Mouse (Mus musculus): Measurements from ENCODE around the gene Camta2.
A peak's percentile ranks its signal among the peaks of the same experiment; 100 is the strongest.

Gene Camta2

DNA sequence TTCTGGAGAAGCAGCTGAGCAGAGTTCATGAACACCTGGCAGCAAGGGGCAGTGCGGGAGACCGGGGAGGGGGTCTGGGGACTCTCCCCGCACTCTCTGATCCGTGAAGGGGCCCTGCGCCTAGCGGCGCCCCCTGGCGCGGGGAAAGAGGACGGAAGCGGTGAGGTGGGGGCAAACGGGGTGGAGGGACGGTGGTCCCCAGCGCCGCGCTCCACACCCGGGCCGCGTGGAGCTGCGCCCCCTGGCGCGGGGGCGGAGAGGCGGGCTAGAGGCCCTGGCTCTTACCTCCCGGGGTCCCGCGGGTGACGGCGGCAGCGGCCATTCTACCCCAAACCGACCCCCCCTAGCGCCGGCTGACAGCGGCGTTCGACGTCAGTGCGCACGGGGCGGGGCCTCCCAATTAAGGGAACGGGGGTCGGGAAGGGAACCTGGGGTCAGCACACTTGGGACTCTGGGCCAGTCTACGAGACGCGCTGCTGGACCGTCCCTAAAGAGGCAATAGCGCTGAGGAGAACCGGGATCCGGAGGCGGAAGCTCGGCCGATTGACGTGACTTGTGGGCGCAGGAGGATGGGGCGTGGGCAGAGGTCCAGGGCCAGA lies at the start of gene Camta2:
TSS of gene Camta2 (minus strand) at position 505 of the 599 bp plus-strand sequence.
- DNase-seq = peak; percentile 86

DNA sequence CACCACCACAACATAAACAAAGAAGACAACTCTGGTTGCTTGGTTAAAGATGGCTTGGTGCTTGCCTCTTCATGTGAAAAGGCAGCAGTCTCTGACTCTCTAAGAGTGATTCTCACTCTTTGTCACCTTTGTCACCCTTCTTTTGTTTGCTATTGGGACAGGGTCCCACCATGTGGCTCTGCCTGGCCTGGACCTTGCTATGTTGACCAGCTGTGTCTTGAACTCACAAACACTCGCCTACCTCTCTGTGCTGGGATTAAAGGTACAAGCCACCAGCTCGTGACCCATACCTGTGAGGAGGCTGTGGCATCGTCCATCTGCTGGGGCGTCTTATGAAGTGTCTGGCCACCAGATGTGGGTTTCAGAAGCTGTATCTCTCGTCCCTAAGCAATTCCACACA lies 45.4 kb upstream of the Camta2 start:
- no peak for DNase-seq

- peak; percentile 48 for DNase-seq
Measured at GRCm38 (mm10) chr11:70731178-70731577, 43.3 kb upstream of the Camta2 start.

- DNase-seq = no peak
Measured at GRCm38 (mm10) chr11:70730427-70731038, 42.6 kb upstream of the Camta2 start.

DNA sequence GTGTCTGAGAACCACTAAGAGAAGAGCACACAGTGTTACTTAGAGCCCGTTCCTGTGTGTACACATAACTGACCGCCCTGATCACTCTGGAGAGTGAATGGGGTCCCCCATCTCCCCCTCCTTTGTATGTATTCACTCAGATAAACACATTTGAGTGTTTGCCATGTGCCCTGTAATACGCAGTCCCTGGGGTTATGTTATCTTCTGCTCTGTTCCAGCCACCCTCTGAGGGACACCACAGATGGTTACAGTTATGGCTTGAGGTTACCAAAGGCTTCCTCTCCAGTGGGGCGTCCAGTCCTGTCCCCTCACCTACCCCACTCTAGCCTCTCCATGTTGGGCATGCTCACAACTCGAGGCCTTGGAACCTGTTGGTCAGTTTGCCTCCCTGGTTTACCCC lies 39.5 kb upstream of the Camta2 start:
- no peak for DNase-seq

DNA sequence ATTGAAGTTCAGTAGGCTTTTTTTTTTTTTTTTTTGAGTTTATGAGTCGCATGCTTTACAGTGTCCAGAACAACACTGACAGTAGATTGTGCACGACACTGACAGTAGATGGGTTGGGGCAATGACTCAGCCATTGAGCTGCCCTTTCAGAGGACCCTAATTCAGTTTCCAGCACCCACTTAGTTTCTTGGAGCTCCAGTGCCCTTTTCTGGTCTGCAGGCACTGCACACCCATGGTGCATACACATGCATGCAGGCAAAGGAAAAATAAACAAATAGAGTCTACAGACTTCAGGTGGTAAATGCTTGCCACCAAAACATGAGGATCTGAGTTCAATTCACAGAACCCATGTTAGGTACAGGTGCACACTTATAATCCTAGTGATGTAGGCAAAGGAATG lies 38.7 kb upstream of the Camta2 start:
- no peak for DNase-seq

GRCm38 (mm10) chr11:70724706-70725105 lies 36.8 kb upstream of the Camta2 start:
- no peak for DNase-seq

DNA sequence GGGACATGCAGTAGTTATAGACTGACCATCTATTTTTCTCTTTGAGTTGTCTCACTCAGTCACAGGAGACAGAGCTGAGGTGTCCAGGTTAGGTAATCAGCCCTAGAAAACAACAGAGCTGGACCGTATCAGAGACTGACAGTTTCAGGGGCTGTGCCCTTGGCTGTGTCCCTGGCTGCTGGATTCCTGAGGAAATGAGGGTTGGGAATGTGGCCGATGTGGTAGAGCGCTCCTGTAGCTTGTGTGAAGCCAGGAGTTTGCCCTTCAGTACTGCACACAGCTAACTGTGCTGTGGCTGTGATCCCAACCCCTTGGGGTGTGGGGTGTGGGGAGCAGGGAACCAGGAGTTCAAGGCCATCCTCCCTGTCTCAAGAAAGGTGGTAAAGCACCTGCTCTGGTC lies 33.2 kb upstream of the Camta2 start:
- DNase-seq = no peak

- peak; percentile 48 for DNase-seq
Measured at GRCm38 (mm10) chr11:70720567-70720966, 32.7 kb upstream of the Camta2 start.

GRCm38 (mm10) chr11:70718481-70718880 lies 30.6 kb upstream of the Camta2 start:
- DNase-seq = no peak

GRCm38 (mm10) chr11:70715832-70716231 lies 27.9 kb upstream of the Camta2 start:
- no peak for DNase-seq

GRCm38 (mm10) chr11:70713222-70713621 lies 25.3 kb upstream of the Camta2 start:
- no peak for DNase-seq

DNA sequence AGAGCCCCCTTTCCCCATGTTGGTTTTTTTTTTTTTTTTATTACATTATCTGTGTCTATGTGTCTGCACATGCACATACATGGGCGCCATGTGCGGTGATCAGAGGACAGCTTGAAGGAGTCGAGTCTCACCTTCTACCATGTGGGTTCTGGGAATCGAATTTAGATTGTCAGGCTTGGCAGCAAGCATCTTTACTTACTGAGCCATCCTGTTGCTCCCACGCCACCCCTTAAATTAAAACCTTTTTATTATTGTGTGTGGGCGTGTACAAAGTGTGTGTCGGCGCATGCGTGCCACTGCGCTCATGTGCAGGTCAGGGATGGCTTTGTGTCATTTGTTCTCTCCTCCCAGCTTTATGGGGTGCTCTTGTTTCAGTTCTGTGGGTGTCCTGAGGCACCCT lies 23.1 kb upstream of the Camta2 start:
- peak; percentile 84 for DNase-seq

- no peak for DNase-seq
Measured at GRCm38 (mm10) chr11:70706127-70706526, 18.2 kb upstream of the Camta2 start.

DNA sequence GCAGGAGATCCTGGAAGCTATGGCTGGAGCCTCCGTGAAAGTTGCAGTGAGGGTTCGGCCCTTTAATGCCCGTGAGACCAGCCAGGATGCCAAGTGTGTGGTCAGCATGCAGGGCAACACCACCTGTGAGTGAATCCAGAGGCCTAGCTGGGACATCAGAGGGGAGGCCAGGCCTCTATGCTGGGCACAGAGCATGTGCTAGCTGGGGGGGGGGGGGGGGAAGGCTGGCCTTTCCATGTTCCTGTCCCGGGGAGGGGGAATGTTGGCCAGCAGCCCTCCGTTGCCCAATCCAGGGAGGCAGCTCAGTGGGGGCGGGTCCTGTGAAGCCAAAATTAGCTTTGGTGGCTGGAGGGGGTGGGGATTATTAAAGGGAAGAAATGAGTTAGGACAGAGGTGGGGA lies 14.9 kb upstream of the Camta2 start:
- no peak for DNase-seq

DNA sequence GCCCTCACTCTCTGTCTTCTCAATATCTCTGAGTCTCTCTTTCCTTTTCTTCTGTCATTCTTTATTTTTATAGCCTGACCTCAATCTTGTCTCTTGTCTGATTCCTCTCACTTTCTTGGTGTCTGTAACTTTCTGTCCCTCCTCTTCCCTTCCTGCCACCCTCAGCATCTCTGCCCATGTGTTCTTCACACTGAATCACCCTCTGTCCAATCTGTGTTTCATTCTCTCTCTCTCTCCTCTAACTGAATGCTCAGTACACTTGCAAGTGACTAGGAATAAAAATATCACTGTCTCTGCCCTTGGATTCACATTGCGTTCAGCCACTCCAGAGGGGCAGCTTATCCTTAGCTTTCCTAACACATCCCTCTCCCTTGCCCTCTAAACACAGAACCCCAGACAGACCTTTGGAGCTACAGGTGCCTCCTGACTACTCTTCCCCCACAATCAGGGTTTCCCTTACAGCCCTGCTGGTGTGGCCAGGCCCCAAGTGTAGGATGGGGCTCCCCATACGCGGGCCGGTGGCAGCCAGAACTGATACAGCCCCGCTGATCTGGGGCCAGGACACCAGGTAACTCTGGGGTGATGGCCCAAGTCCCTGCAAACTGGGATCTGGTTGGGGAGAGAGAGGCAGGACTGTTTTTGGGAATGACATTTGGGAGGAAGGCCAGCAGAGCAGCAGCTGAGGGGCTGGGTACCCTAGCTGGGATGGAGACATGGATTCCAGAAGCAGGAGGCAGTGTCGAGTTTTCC lies 14.3 kb upstream of the Camta2 start:
- no peak for DNase-seq

- DNase-seq = no peak
Measured at GRCm38 (mm10) chr11:70701221-70701955, 13.5 kb upstream of the Camta2 start.

- peak; percentile 59 for DNase-seq
Measured at GRCm38 (mm10) chr11:70700613-70701012, 12.7 kb upstream of the Camta2 start.

DNA sequence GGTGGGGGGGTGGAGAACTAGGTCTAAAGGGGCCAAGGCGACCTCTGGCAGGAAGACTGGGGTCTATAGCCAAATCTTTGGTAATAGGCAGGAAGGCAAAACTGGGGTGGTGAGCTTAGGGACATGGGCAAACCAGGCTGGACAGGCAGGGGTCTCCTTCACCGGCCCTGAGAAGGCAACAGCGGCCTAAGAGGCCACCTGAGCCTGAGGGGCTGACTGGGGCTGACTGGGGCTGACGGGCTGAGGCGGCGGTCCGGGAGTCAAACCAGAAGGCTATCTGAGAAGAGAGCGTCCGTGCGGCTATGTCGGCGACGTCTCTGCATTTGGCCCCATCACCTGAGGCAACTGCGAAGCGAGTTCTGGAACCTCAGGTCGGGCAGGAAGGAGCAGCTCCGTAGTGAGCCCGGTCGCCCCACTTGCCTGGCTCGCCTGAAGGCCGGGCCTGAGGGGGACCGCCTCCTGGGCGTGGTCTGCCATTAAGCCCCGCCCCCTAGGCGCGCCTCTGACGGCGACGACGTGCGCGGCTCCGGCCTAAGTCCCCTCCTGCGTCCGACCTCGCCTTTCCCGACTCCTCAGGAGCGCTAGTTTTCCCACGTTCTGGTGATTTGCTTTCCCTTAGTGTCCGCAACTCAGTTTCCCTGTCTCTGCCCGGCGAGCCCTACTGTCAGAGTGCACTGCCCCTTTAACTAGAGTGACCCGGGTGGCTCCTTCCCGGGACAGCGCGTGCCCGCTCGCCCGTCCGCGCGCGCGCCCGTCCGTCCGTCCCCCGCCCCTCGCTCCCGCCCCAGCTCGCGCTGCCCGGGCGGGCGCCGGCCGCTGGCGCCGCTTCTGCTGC lies 12.0 kb upstream of the Camta2 start, which contains the start of the genes Inca1 and Kif1c:
TSS of gene Inca1 (minus strand) at position 434 of the 835 bp plus-strand sequence.
TSS of gene Kif1c (plus strand) at position 827 of the 835 bp plus-strand sequence.
- peak; percentile 94 for DNase-seq

GRCm38 (mm10) chr11:70699051-70699450 lies 11.1 kb upstream of the Camta2 start:
- DNase-seq = no peak

DNA sequence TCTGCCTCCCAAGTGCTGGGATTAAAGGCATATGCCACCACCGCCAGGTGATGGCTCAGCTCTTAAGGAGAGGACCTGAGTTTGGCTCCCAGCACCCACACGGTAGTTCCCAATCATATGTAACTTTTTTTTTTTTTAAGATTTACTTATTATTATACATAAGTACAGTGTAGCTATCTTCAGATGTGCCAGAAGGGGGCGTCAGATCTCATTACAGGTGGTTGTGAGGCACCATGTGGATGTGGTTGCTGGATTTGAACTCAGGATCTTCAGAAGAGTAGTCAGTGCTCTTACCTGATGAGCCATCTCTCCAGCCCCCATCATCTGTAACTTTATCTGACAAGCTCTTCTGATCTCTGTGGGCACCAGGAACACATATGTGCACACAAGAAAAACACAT lies 9.5 kb upstream of the Camta2 start:
- DNase-seq = no peak

DNA sequence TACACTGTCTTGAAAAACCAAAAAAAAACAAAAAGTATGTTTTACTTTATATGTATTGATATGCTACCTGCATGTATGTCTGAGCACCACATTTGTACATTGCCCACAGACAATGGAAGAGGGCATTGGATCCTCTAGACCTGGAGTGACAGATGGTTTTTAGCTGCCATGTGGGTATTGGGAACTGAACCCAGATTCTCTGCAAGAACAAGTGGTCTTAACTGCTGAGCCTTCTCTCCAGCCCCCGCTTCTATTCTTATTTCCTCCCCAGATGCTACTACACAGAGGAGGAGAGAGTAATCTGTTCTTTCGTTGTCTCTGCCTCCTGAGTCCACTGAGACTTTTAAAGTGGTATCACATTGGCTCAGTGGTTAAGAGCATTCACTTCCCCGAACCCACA lies 5.6 kb upstream of the Camta2 start:
- DNase-seq = peak; percentile 73
